Mouse (Mus musculus): Measurements from ENCODE around the gene Wrap53.
A peak's percentile ranks its signal among the peaks of the same experiment; 100 is the strongest.

Gene Wrap53

DNA sequence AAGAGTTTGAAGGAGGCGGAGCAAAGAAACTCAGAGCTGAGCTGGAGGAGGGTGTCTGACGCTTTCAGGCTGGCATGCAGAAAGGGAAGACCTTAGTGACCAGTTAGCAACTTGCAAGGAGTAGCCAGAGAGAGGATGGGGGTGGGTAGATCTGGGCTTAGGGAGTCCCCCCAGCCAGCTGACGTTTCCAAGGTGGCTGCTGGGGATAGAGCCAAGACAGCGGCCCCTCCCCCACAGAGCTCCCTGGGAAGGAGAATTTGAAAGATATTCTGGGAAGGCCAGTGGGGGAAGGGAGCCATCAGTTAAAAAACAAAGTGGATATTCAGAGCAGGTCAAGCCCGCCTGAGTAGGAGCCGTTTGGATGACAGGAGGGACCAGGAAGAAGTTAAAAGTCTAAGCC lies 20.0 kb upstream of the Wrap53 start:
- DNase-seq = peak; percentile 64 to 70

DNA sequence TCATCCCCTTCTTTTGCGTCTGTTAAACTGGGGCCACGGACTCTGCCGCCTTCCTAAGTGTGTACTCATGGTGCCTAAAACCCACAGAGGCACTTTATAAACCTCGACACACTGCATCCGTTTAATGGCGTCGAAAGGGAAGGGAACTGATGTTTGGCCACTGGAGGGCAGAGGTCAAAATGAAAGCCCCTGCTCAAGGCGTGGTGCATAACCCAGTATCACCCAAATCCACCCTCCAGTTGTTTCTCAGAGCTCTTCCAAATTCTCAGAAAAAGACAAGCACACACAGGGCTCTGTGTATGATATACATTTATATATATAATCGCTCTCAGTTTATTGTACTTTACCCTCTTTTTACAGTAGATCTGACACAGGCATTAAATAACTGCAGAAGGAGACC lies 19.4 kb upstream of the Wrap53 start:
- DNase-seq = no peak

DNA sequence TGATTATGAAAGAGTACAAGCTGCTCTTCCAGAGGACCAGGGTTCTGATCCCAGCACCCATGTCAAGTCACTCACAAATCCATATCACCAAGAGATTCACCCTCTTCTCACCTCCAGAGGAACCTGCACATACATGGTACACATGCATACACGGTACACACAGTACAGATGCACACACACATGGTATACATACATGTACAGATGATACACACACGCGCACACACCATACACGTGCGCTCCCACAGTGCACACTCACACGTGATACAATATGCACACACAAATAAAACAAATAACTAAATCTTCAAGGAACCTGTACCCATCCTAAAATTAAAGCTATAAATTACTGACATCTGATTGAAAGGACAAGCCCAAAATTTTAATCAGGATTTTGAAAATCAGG lies 14.8 kb upstream of the Wrap53 start:
- no peak for DNase-seq

DNA sequence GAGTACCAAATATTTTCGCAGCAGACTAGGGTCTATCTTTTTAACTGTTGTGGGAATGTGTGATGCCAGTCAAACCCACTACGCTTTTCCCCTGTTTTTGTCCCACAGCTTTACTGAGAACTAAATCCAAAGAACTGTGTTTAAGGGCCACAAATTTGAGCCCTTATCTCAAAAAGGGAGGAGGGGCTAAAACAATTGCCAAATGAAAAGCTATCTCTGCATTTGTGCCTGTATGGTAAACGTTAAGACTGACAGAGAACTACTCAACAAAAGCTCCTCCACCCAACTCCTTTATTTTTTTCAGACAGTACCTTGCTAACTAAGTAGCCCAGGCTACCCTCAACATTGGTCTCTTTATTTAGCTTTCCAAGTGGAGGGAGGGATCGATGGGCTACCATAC lies 12.7 kb upstream of the Wrap53 start:
- no peak for DNase-seq

DNA sequence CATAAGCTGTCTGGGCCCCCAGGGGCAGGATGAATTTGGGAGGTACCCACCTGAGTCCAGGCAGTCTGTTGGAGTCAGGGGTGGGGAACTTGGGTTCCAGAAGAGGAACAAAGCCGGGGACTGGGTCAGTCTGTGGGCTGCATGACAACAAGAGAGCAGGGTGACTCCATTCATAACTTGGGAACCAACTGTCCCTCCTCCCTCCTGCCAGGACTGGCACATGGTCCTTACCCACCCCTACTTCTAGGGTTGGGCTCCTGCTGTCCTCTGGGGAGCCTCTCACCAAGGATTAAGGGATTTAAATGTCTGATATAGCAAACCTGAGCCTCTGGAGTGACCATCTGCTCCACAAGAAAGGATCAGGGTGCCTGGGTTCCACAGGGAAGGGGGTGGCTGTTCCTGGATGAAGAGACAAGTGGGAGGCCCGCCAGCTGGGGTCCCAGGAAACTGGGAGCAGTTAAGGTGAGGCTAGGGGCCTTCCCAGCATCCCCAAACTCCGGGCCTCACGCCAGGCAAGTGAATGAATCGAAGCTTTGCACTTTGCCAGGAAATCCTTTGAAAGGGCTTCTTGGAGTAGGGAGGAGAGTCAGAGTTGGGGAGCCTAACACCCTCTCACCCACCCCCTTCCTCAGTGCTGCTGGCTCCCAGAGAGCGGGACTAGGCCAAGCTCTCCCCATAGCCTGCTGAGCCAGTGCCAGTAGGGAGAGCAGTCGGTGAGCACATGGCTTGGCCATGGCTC lies 12.0 kb upstream of the Wrap53 start:
- no peak for DNase-seq

DNA sequence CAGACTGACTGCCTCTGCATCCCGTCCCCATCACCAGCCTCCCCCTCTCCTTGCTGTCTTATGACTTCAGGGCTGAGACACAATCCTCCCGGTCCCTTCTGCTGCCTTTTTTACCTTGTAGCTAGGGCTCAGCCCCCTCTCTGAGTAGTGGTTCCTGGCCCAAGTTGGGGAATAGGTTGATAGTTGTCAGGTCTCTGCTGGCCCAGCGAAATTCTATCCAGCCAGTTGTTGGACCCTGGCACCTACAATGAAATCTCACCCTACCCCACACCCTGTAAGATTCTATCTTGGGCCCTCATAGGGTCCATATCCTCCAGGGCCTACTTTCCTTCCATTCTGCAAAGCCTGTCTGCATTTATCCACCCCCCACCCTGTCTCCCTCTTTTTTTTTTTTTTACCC lies 11.4 kb upstream of the Wrap53 start:
- no peak for DNase-seq

DNA sequence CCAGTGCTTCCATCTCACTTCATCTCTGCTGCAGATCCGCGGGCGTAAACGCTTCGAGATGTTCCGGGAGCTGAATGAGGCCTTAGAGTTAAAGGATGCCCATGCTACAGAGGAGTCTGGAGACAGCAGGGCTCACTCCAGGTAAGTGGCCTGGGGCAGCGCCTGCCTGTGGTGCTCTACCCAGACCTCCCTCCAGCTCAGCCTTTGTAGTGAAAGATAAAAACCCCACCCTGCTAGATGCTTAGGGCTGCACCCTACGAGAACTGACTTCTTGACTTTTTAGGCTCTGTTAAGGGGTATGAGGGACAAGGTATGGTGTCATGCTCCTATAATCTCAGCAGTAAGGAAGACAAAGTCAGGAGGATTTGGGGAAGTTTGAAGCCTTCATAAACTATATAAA lies 10.6 kb upstream of the Wrap53 start:
- no peak for DNase-seq

DNA sequence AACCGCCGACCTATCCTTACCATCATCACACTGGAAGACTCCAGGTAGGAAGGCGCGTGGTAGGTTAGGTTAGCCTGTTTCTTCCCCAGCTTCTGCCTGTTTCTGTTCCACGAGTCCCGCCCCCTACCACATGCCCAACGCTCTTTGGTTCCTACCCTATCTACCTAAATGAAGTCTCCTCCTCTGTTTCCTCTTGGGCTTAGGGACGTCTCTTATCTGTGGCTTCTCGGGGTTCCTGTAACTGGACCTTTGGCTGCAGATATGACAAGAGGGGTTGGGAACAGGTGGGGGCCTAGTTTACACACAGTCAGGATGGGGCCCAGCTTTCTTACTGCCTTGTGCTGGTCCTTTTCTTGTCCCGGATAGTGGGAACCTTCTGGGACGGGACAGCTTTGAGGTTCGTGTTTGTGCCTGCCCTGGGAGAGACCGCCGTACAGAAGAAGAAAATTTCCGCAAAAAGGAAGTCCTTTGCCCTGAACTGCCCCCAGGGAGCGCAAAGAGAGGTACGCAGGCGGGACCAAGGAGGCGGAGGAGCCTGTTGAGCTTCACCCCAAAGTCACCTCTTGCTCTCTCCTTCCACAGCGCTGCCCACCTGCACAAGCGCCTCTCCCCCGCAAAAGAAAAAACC lies 9.3 kb upstream of the Wrap53 start:
- no peak for DNase-seq

DNA sequence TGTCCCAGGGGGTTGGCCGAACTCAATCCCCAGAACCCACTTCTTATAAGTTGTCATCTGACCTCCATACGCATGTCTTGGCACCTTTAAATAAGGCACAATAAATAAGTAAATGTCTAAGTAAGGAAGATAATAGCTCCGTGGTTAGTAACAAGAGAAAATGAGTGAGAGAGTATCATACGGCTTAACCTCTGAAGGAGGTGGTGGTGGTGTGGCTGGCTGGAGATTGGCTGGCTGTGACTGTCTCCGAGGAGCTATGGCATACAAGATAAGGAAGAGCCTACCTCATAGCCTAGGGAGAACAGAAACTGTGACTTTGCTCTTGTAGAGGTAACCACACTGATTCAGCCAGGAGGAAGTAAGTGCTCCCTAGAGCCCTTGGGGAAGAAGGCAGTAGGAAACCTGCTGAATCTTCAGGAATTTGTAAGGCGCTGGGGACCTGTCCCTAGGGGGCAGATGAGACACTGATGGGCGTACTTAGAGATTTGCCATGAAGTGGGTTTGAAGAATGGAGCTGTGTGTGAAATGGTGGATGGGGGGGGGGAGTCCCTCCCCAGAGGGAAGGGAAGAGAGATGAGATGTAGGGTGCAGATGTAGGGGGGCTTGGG lies 5.8 kb upstream of the Wrap53 start:
- DNase-seq = no peak

DNA sequence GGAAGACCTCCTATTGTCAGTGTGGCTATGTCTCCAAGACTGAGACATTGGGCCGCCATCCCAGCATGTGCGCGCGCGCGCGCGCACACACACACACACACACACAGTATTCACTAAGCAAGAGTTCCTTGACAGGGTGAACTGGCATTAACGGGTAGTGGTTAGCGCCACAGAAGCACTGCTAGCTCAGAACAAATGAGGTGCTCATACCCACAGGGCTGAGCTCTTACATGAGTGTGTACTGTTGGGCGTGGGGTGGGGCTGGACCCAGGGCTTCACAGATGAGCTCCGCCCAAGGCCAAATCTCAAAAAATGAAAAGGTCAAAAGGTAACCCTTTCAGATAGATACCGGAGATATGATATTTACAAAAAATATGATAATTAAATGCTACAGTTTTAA lies 4.9 kb upstream of the Wrap53 start:
- no peak for DNase-seq

DNA sequence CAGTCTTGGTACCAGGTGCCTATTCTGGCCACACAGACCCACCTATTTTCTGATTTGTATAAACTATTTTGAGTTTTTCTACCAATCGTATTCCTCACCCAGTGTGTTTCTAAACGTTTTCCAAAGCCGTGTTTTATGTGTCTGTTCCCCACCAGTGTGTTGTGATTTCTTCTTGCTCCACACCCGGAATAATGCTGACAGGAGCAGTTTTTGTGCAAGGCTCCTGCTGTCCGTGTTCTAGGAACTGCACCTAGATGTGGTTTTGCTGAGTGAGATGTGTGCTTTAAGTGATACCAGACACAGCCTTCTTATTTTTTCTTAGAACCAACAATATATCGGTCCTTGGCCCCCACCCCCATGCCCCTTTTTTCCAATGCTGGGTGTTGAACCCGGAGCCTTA lies 4.0 kb upstream of the Wrap53 start:
- DNase-seq = no peak

DNA sequence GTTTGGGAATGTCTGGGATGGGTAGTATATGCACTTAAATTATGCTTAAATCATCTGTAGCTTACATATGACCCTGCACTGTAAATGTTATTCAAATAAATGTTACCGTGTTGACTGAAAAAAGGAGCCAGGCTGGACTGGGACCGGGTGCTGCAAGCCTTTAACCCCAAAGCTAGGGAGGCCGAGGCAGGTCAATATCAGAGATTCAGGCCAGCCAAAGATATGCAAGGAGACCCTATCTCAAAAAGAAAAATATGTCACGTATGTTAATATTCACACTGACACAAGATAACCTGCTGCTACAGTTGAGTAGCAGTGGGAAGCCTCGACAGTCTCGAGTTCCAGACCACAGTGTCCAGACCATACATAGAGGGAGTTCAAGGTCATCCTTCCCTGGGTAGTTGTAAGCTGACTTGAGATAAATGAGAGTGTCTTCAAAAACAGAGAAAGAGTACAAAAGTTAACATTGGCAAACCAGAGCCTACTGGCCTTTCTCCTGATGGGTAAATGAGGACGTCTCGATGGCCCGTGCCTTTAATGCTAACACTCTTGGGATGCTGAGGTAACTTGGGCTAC lies 2.3 kb upstream of the Wrap53 start:
- no peak for DNase-seq

DNA sequence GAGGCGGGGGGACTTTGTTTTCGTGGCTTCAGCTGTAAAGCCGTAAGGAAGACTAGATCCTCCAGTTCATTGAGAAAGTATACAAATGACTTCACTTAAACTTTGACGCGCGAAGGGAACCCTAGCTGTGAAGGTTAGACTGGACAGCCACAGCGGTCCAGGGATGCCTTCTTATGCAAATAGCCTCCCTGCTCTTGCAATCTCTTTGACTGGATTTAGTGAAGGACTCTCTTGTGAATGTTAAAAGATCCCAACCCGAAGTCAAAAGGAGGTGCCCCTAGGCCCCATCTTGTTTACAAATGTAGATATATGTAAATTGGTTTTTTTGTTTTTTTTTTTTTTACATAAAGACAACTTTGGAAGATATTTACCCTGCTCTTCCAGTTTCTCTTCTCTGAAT lies 1.8 kb upstream of the Wrap53 start:
- DNase-seq = no peak

DNA sequence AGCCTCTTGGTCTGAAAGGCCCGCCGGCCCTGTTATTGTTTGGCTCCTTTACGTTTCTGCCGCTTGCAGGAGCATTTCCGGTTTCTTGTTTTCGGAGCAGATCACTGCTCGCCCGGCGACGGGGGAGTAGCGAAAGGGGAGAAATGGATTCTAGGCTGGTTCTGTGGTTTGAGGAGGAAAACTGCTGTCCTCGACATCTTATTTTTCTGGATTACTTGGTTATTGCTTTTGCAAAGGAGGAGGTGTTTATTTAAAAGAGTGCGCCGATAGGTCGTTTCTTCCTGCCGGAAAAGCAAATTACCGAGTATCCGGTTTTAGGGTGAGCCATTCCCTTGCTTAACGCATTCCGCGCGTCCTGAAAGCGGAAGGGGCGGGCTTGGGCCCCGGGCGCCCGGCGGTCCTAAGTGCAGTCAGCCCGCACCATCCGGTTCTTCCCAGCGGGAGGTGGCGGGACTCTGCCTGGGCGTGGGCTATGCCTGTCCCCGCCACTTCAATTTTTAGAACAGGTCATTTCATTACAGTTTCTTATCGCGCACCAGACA lies 1.2 kb upstream of the Wrap53 start:
- peak; percentile 92 to 97 for DNase-seq

DNA sequence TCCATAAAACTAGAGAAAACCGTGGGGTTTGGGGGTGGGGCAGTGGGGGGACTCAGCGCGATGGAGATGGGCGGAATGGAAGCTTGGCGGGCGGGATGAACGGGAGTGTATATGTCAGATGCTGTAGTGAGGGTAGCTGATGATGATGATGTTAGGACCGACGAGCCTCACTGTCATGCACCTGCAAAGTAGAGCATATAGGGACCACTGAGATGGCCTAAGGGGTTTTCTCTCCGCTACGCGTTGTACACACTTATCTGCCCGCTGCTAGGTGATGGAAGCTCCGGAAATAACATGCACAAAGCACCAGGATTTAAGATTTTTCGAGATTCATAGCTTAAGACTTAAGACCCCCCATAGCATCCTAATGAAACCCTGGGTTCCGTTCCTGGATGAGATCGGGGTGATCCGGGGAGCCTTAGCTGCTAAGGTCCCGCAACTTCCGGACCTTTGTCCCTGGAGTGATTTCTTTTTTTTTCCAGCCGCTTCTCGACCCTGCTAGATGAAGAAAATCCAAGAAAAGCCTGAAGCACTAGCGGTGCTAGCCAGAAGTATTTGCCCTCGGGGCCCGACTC lies 604 bp upstream of the Wrap53 start:
- no peak for DNase-seq

DNA sequence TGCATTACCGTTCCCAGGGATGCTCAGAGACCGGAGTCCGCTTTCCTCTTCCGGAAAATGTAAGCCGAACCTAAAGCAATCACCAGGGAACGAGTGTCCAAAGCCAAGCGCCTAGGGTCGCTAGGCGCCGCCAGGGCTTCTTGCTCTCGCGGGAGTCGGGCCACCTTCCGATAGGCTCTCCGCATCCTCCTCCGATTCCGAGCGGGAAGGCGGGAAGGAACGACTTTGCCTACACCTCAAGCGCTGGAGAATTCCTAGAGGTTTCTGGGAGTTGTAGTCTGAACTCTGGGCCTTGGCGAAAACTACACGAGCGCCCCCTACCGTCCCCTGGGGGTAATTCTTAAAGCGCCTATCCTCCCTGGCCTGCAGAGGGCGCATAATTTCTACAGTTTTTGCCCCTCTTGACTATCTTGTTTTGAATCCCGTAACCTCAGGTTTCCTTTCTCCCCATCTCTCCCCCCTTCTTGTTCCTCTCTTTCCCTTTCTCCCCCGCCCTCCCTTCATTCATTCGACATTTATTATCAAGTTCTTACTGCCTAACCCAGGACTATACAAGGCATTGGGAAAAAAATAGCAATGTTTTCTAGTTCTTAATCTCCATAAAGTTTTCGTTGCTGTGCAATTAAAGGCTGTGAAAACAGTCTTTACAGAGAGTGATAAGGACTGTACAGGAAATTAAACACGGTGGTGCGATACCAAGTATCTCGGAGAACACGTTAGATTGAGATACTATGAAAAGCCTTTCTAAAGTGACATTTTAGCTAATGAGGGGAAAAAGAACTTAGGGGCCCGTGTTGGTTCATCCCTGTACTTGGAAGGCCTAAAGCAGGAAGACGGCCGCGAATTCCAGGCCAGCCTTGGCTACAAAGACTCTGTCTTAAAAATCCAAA lies 682 bp downstream of the Wrap53 start:
- DNase-seq = peak; percentile 95 to 98

DNA sequence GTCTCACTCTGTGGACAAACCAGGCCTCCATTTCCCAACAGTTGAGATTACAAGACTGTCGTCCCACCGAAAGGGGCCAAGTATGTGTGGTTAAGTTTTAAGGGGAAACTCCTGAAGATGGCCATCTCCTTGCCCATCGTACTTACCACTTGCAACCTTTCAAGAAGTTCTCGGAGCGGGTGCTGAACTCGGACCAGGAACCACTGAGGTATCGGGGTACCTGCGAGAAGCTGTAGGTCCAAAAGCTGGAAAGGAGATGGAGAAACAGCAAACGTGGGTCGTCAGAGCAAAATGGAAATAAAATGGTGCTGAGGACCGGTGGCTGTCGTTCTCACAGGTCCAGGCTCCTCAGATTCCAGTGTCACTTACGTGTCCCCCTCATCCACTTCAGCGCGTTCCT lies 1.8 kb downstream of the Wrap53 start:
- DNase-seq = no peak

DNA sequence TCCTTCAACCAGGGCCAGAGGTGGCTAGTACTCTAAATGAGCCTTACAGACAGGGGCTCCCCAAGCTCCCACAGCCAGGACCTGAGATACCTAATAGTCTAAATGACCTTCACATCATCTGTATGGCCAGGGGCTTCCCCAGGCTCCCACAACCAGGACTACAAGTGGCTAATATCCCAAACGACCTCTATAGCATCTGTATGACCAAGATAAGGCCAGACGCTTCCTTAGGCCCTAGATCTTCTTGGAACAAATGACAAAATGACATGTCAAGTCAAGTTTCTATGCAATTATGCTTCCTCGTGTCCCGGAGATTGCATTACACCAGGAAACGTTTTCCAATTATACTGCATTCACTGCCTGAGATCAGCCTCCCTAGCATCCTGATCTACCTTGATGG lies 3.7 kb downstream of the Wrap53 start:
- no peak for DNase-seq

DNA sequence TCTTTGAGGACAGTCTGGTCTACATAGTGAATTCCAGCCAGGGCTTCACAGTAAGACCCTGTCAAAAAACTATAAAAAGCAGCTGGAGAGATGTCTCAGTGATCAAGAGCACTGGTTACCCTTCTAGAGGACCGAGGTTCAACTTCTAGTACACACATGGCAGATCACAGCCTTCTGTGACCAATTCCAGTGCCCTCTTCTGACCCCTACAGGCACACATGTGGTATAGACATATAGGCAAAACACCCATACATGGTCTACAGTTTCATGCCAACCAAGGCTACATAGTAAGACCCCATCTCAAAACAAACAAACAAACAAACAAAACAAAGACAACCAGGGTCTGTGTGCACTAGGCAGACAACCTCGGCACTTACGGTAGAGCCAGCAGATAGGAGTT lies 4.8 kb downstream of the Wrap53 start:
- DNase-seq = no peak

DNA sequence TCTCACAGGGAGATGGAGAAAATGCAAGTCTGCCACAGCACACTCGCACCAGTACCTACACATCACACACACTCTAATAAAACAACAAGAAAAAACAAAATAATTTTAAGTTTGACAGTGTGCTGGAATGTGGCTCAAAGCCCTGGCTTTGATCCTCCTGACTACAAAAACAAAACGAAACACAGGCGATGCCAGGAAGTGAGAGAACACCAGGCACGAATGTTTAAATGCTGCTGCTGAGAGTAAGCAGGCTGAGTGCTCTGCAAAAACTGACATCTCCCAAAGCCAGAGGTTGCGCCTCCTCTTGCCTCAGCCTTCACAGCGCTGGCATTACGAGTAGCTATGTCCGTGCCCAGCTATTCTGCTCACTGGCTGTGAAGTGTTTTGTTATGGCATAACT lies 14.9 kb downstream of the Wrap53 start:
- DNase-seq = no peak

DNA sequence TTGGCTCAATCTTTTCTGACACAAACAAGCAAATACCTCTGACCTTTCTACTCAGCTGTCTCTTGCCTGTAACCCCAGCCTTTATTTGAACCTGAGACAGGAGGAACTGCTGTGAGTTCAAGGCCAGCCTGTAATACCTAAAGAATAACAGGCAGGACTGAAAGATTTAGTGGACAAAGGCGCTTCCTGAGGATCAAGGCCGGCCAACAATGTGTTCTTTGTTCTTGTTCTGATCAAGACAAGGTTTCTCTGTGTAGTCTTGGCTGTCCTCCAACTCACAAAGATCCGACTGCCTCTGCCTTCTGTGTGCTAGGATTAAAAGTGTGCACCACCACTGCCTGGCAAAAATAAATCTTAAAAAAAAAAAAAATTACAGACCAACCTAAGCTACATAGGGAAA lies 15.7 kb downstream of the Wrap53 start:
- no peak for DNase-seq

DNA sequence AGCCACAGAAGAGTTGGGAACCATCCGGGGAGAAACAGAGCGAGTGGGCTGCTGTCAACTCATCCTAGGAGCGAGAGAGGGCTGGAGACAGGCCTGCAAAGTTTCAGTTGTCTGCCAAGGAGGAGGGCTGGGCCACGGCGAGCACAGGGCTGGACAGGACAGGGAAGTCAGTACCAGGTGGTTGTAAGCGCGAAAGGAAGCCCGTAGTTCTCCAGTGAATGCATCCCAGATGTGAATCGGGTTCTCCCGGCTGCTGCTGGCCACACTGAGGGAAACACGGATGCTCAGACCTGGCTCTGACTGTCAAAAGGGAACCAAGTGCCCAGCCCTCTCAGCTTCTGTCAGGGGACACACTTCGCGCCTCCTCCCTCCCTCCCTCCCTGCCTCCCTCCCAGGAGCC lies 16.7 kb downstream of the Wrap53 start:
- DNase-seq = no peak
